Mouse (Mus musculus) kidney, adult 2 months (tissue): ENCODE results near the gene Gm49721. TPM values are rescaled to one million over a fixed set of nuclear protein-coding genes. Genes with fewer than 3 reads are reported as not detected.
"Not testable (repeated sequence)": the region's sequence is repeated elsewhere in the genome, so short reads cannot be mapped to it uniquely, and the experiment has no call there.

Experiments used
- DNase-seq: peaks from one replicate; pipeline ENCODE4 v3.0.0; 2021
- H3K27ac ChIP-seq: fragments of 200-500 bp; 2 replicates; pipeline ENCODE4 v1.5.1; 2012; ENCODE audit warnings: low read depth, low read length, control low read depth, inconsistent platforms; ENCODE audit not compliant: insufficient read depth
- H3K27me3 ChIP-seq: fragments of 200-500 bp; replicated peaks from 2 replicates; pipeline ENCODE4 v1.6.1; 2012; ENCODE audit warnings: mild to moderate bottlenecking, moderate library complexity, low read length, inconsistent platforms; ENCODE audit not compliant: control insufficient read depth, insufficient read depth
- H3K36me3 ChIP-seq: fragments of 200-500 bp; 2 replicates; pipeline ENCODE4 v1.6.1; 2012; ENCODE audit warnings: mild to moderate bottlenecking, moderate library complexity, low read length, inconsistent platforms; ENCODE audit not compliant: control insufficient read depth, insufficient read depth
- H3K4me1 ChIP-seq: fragments of 200-500 bp; 2 replicates; pipeline ENCODE4 v1.6.1; 2011; ENCODE audit warnings: low read length; ENCODE audit not compliant: control insufficient read depth, insufficient read depth
- H3K4me3 ChIP-seq: fragments of 200-500 bp; 2 replicates; pipeline ENCODE4 v1.5.1; 2011; ENCODE audit warnings: mild to moderate bottlenecking, low read depth, low read length, control low read depth; ENCODE audit not compliant: insufficient read depth
- CTCF ChIP-seq: fragments of 200-500 bp; conservative IDR thresholded peaks from 2 replicates; pipeline ENCODE4 v1.5.1; 2011; ENCODE audit warnings: low read depth, mild to moderate bottlenecking, control low read depth, low read length, moderate library complexity, mixed read lengths; ENCODE audit not compliant: insufficient read depth, insufficient read length
- WGBS: fragments of 180-500 bp; shearing (Covaris S2); methylation state at CpG from one replicate; pipeline ENCODE4 v1.1.7; 2018; 5-methylcytosine and 5-hydroxymethylcytosine counted together
- polyA plus RNA-seq: library from polyadenylated mRNA; depleted of rRNA; stranded (reverse); fragments of >200 nt; gene quantifications from 2 replicates; pipeline ENCODE4 v1.2.3, GENCODE M21; 2012

The Gm49721 gene
- polyA plus RNA-seq, 1 experiment: 1.8 TPM

DNA sequence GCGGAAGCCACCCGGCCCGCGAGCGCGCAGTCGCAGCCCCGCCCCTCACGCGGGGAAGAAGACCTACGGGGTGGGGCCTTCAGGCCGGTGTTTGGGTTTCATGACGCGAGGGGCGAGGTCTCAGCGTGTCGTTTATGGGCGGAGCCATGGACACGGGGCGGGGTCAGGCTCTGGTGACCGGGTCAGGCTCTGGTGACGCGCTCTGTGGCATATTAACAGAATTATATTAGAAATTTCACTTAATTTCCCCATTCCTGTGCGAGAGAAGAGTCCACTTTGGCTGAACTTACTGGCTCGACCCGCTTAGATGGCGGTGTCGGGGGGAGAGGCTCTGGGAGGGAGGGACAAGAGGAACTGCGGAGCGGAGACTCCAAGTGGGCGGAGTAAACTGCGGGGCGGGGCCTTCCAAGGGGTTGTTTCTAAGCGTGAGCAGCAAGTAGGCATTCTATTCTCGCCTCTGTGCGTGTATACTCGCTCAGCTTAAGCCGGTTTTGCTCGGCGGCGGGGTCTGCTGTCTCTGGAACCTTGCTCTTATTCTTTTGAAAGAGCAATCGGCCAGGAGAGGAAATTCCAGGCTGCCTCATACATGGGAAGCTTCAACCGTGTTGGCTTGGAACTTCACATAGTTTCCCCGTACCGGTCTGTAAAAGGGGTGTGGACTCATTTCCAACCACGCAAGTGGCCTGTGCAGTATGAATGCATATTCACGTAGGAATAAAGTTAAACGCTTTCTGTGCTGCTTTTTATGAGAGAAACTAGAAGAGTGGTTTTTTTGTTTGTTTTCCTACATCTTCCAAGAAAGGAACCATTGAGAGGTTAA lies 17.3 kb upstream of the Gm49721 start:
- DNase-seq: peak; percentile 64
- not testable (repeated sequence) for H3K36me3 ChIP-seq, H3K27me3 ChIP-seq, H3K4me1 ChIP-seq
- H3K27ac ChIP-seq: peak overlapping the region; percentile 82
- WGBS: 1% methylated on average over 21 of the region's 48 CpGs
- peak overlapping the region; percentile 44 for H3K4me3 ChIP-seq

DNA sequence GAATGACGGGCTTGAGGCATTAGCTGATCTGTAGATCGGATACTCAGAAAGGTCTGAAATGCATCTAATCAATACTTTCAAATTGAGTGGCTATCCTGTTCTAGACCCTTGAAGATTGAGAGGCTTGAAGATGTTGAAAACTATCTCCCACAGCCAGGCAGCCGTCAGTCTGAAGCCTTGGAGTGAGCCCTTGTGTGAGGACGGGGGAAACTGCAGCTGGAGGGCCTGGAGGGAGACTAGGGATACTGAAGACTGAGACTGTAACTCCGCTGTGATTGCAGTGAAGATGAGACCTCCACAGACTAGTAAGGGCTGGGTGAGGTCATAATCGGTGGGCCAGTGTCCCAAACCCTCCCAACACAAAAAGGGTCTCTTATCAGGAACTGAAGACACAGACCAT lies 16.4 kb upstream of the Gm49721 start:
- not testable (repeated sequence) for H3K36me3 ChIP-seq, H3K27me3 ChIP-seq, H3K4me1 ChIP-seq, DNase-seq, H3K4me3 ChIP-seq
- H3K27ac ChIP-seq: peak overlapping the region; percentile 39
- WGBS: 64% methylated on average over 4 of the region's 6 CpGs

DNA sequence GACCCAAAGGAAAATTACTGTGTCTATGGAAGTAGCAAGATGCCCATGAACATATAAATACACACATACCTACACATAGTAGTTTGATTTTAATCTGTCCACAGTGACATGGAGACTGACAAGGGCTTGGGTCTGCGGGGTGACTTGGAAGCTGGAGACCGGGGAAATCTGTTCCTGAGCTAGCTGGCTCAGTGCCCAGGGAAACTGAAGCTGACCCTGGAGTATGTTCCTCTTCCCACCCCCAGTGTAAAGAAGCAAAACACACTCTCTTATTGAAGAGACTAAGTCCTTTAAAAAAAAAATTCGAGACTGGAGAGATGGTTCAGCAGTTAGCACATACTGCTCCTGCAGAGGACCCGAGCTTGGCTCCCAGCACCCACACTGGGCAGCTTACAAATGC lies 15.8 kb upstream of the Gm49721 start:
- H3K4me1 ChIP-seq, H3K4me3 ChIP-seq, H3K36me3 ChIP-seq, DNase-seq, H3K27me3 ChIP-seq: not testable (repeated sequence)
- 22% methylated on average over 4 of the region's 4 CpGs for WGBS
- peak overlapping the region; percentile 37; the same call in 1 of the 2 replicates for H3K27ac ChIP-seq

DNA sequence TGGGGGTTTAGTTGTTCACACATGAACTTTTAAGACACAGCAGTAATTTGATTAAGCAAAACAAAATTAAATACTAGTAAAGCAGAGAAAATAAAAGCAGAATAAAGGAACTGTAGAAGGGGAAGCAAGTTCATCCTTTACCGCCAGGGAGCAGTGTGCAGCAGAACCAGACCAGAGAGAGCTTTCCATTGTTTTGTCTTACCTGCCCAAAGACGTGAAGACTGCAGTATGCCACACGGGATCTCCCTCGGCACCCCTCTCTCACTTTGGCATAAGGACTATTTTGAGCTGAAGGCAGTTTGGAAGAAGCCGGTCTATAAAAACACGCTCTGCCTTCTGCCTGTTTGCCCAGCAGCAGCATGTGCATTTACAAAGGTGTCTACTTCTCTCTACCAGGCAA lies 13.3 kb upstream of the Gm49721 start:
- H3K4me3 ChIP-seq, H3K27ac ChIP-seq, H3K36me3 ChIP-seq, H3K4me1 ChIP-seq, H3K27me3 ChIP-seq: not testable (repeated sequence)
- peak; percentile 48 for TF ChIP-seq CTCF
- DNase-seq: peak; percentile 52
- WGBS: 17% methylated on average over 6 of the region's 6 CpGs

DNA sequence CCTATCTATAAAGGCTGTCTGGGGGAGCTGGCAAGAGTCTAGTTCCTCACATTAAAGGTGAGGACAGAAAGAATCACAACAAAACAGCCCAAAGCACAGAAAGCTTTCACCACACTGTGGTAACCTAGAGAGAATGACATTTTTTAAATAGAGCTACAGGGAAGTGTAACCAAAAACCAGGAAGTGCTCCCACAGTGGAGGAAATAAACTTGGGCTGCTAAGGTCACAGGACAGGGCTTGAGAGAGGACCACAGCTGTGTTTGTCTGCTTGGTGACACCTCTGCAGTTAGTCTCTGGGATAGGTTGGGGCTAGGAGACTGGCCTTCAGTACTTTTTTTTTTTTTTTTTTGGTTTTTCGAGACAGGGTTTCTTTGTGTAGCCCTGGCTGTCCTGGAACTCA lies 11.0 kb upstream of the Gm49721 start:
- H3K27me3 ChIP-seq, H3K27ac ChIP-seq, H3K4me1 ChIP-seq, H3K36me3 ChIP-seq, H3K4me3 ChIP-seq, DNase-seq: not testable (repeated sequence)
- 44% methylated on average over 1 of the region's 1 CpGs for WGBS

DNA sequence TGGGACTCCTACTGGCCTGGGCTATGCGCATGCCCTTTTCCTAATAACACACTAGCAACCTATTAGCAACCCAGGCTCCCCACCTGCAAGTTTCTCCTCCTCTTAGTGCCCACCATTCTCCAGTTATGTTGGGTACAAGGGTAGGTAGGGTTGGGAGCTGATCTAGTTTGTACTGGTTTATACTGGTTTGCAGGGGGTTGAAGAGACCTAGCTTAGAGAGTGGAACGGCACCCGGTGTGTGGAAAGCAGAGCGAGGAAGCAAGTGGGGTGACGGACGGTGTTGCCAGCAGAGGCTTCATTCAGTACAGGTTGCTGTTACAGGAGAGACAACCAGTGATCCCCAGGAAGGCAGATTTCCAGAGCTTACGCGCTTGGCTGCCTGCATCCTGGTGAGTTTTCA lies 8.4 kb upstream of the Gm49721 start, which contains the start of gene Rnaset2b:
Gene Rnaset2b (plus strand): TSS at position 301 of the 400 bp plus-strand sequence.
- H3K4me1 ChIP-seq, DNase-seq, H3K36me3 ChIP-seq, H3K4me3 ChIP-seq, H3K27me3 ChIP-seq: not testable (repeated sequence)
- 100% methylated on average over 1 of the region's 8 CpGs for WGBS
- peak within 1 kb of the TSS; percentile 11; the same call in 1 of the 2 replicates for H3K27ac ChIP-seq

DNA sequence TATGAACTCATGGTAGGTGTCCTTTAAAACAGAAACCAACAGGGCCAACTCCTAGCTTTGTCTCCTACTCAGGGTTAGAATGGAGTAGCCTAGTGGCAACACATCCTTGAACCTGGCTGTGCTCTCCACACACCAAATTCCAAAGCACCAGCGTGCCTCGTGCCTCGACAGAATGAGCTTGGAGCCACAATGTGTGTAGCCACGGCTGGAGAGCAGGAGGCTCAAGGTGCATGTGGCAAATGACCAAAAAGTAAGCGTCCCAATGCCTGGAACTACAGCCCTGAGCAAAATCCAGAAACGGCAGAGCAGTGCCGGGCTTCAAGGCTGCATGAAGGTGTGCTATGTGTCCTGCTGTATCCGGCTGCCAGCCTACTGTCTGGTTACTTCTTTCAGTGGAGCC lies 7.5 kb upstream of the Gm49721 start:
- 35% methylated on average over 8 of the region's 8 CpGs for WGBS

DNA sequence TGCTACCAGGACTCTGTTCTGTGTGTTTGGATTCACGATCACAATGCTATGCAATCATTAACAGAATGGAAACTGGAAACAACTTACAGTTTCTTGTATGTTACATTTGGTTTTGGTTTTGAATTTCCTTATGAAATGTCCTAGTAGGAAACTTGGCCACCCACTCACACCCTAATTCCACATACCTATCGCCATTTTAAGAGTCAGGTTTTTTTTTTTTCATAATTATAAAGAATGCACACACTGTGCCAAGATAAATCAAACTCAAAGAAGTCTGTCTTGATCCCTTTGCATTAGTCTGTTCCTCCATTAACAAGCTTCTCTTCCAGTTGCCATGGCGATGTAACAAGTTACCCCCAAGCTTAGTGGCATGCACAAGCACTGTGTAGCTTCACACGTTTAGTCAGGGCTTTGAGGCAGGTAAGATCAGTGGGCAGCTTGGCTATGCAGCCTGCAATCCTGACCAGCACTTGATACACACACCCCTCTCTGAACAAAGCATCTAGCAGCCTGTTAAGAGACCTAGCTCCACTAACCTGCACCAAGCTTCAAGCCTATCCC lies 5.8 kb upstream of the Gm49721 start:
- H3K4me1 ChIP-seq, H3K4me3 ChIP-seq, H3K36me3 ChIP-seq, H3K27me3 ChIP-seq, H3K27ac ChIP-seq, DNase-seq: not testable (repeated sequence)
- WGBS: 45% methylated on average over 4 of the region's 4 CpGs

More for the DNA sequence above, 7.5 kb upstream of the Gm49721 start:
- H3K36me3 ChIP-seq, H3K4me1 ChIP-seq, H3K27me3 ChIP-seq, H3K4me3 ChIP-seq: not testable (repeated sequence)
- peak; percentile 62 for DNase-seq
- H3K27ac ChIP-seq: peak overlapping the region; percentile 11; the same call in 1 of the 2 replicates

DNA sequence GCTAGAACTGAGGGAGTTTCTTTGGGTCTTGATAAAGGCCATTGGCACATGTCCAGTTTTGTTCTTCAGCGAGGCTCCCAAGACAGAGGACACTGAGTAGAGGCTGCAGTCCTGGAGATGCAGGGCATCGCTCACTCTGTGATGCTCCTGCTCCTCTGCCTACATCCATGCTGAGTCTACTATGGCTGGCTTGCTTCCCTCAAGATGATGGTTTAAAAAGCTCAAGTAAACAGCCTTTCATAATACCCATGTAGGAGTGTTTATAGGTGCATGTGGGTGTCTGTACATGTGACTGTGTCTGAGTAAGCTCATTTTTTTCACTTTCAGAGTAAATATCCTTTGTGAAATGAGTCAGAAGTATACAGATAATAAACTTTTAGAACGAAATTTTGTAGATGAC lies 3.7 kb upstream of the Gm49721 start:
- not testable (repeated sequence) for H3K36me3 ChIP-seq, H3K27ac ChIP-seq, H3K4me1 ChIP-seq, H3K4me3 ChIP-seq, DNase-seq, H3K27me3 ChIP-seq
- 68% methylated on average over 3 of the region's 3 CpGs for WGBS

DNA sequence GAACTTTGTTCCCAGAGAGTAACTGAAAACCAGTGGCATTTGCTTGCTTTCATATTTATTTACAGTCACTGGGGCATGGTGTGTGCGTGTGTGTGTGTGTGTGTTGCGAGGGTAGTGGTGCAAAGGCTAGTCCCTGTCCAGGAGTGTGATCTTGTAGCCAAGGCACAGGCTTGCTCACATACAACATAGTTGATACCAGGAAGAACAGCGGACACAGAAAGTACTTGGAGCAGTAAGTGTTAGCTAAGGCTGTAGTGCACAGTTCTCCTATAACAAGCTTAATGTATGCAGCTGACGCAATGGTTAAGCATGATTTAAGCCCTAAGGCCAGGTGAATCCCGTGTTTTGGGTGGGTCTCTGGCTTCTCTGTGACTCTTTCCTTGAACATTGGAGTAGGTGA lies 676 bp downstream of the Gm49721 start:
- H3K36me3 ChIP-seq, H3K4me1 ChIP-seq, DNase-seq, H3K27me3 ChIP-seq: not testable (repeated sequence)
- 3% methylated on average over 5 of the region's 5 CpGs for WGBS
- Histone ChIP-seq H3K27ac (peak overlapping the region; percentile 73; the same call in 1 of the 2 replicates), H3K4me3 (peak overlapping the region; percentile 72)

DNA sequence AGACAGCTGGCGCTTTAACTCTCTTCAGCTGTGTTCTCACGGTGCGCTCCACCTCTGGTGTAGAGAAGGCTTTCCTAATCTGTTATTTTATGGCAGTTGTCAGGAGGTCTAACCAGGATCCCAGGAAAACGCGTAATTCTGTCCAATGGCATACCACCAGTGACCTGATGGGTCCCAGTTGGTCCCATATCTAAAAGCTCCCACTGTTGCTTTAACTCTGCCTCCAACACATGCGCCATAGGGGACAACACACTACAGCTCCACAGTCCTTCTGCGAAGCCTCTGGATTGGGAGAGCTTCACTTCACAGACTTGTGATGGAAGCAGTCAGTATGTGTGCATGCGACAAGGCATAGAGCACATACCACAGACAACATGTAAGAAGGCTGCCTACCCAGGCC lies 1.4 kb downstream of the Gm49721 start:
- H3K36me3 ChIP-seq, H3K27me3 ChIP-seq, H3K4me1 ChIP-seq, H3K27ac ChIP-seq, H3K4me3 ChIP-seq, DNase-seq: not testable (repeated sequence)
- 80% methylated on average over 5 of the region's 8 CpGs for WGBS
